Mouse (Mus musculus): ENCODE data around the gene Mcm5.

The Mcm5 gene

DNA sequence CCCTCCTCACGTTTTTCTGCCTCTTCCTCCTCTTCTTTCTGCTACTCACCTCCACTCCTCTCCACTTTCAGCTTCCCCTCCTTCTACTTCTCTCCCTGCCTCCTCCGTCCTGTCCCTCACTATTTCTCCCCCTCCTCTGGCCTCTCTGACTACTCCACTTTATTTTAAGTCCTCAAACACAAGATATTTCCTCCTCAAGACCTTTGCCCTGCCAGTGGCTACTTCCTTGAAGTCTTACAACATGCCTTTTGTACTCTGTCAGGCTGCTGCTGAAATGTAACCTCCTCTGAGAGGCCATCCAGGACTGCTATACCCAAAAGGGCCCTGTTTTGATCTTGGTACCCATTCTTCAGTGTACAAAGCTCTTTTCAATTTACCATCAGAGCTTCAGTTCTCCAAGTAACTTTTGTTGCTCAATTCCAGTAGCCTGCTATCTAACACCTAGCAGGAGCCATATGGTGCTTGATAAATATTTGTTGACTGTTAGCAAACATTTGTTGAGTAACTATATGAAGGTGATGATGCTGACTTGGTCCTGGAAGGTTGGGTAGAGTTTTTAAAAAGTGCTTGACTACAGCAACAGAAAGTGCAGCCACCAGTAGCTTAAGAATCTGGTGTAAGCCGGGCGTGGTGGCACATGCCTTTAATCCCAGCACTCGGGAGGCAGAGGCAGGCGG lies 62.8 kb downstream of the Mcm5 start:
- peak; percentile 11 to 47 for DNase-seq

All from lung, adult 18-20 months (tissue).